In the genomic region with DNA sequence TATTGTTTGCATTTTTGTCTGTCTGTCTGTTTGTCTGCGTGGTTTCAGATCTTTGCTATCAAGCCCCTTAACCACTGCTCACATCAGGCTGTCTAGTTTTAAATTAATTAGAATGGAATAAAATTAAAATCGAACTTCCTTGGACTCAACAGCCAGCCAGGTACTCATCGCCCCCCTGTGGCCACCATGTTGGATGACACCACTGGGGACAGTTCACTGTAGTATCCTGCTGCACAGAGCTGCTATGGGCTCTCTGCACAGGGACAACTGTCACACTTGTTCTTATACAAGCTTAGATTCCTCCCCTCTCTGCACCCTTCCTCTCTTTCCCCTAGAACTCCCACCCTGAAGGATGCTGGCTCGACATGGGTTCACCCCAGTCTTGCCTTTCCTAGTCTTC, we compare ENCODE assay signal across 8 mouse cellular contexts. TPM values are rescaled to one million over a fixed set of nuclear protein-coding genes. Genes with fewer than 3 reads are reported as not detected.
DNase-seq lines count a peak whose midpoint lies in the region; ATAC-seq and TF ChIP-seq lines count a peak whose summit lies in the region.
"Had no signal": no experiment of that assay in that cellular context is flagged by ENCODE, and none has a peak within 500 bp of the region (broad histone marks: within the 10 kb centered on the region; RNA-seq: fewer than 3 reads in every experiment).

No protein-coding gene starts in this region.

- peak; percentile 78; the same call in 1 of the 2 replicates for ATAC-seq in common myeloid progenitor, adult 5-6 weeks (replicated peaks; ENCODE audit: low read depth, poor library complexity, severe bottlenecking)
- peak; percentile 69; the same call in 1 of the 2 replicates for ATAC-seq in midbrain, embryonic 12.5 days (ENCODE audit: low FRiP score, low read depth)
- ATAC-seq in frontal cortex, adult (ENCODE audit: low TSS enrichment), result no peak

- no peak overlapping the region for H3K4me2 ChIP-seq in midbrain, embryonic 12.5 days (replicated peaks)
- H3K4me2 ChIP-seq: limb, embryonic 15.5 days had no signal

- in situ Hi-C loops in ES-E14 (cut with MboI; ENCODE audit: low sequenced_read_pairs in 2 of 2, unreplicated experiment in 2 of 2), result loop anchor here in 1 of 2 experiments (10.0 kb wide), 1 partner anchor 53 kb away; a partner anchor contains a TSS

- no peaks in the 10 kb centered on the region for H3K9me3 ChIP-seq in ES-E14 (ENCODE audit: control insufficient read depth, insufficient read depth, low read depth, low read length)
- H3K9me3 ChIP-seq in midbrain, embryonic 12.5 days, result no peaks in the 10 kb centered on the region
- H3K9me3 ChIP-seq: limb, embryonic 15.5 days had no signal

- DNase-seq in left cerebral cortex, adult 2 months (ENCODE audit: extremely low spot score in 1 of 2, low spot score in 2 of 2), result no peak
- no peak for DNase-seq in left cerebral cortex, postnatal 14 days (ENCODE audit: low spot score in 2 of 2)
- DNase-seq in ES-E14 (ENCODE audit: low read depth, low spot score), result no peak
- no peak for DNase-seq in c-Kit-positive CD71-positive TER-119-positive erythroid progenitor cells, embryonic 14.5 days (ENCODE audit: low spot score)

- no peaks in the 10 kb centered on the region for H3K36me3 ChIP-seq in ES-E14 (ENCODE audit: control insufficient read depth, insufficient read depth, low read length, poor library complexity, severe bottlenecking)
- H3K36me3 ChIP-seq in midbrain, embryonic 12.5 days, result peaks cover 65% of the 10 kb centered on the region

- 39% methylated on average over 4 of the region's 4 CpGs for WGBS in midbrain, embryonic 12.5 days

- H3K4me3 ChIP-seq in left cerebral cortex, adult 2 months, result no peak overlapping the region
- H3K4me3 ChIP-seq in ES-E14 (ENCODE audit: insufficient read depth in 1 of 2, low read depth in 1 of 2, low read length in 2 of 2, poor library complexity in 1 of 2, severe bottlenecking in 1 of 2), result no peak overlapping the region
- H3K4me3 ChIP-seq in midbrain, embryonic 12.5 days, result no peak overlapping the region
- H3K4me3 ChIP-seq: limb, embryonic 15.5 days had no signal

- TF ChIP-seq CTCF in left cerebral cortex, adult 2 months (IDR thresholded peaks at IDR 0.05), result peak; percentile 63

- no peak overlapping the region for H3K9ac ChIP-seq in ES-E14 (ENCODE audit: insufficient read depth, low read depth, low read length, poor library complexity, severe bottlenecking)
- H3K9ac ChIP-seq in midbrain, embryonic 12.5 days (replicated peaks), result no peak overlapping the region
- H3K9ac ChIP-seq: limb, embryonic 15.5 days had no signal

- H3K27me3 ChIP-seq in midbrain, embryonic 12.5 days, result no peaks in the 10 kb centered on the region

- H3K27ac ChIP-seq in left cerebral cortex, adult 2 months, result no peak overlapping the region
- H3K27ac ChIP-seq in ES-E14 (ENCODE audit: insufficient read depth, low read depth, low read length, poor library complexity, severe bottlenecking), result no peak overlapping the region
- no peak overlapping the region for H3K27ac ChIP-seq in midbrain, embryonic 12.5 days (replicated peaks)
- H3K27ac ChIP-seq: limb, embryonic 15.5 days had no signal

- H3K4me1 ChIP-seq in ES-E14 (ENCODE audit: control insufficient read depth in 2 of 2, insufficient read depth in 2 of 2, low read length in 2 of 2, poor library complexity in 1 of 2), result peaks cover 0 to 3% of the 10 kb centered on the region in 2 experiments; a peak in 1 of 4 replicates
- no peaks in the 10 kb centered on the region for H3K4me1 ChIP-seq in midbrain, embryonic 12.5 days
- H3K4me1 ChIP-seq: limb, embryonic 15.5 days had no signal

- intact Hi-C loops in left cerebral cortex, adult 2 months (cut with DNase I), result no loop called here
- intact Hi-C loops in left cerebral cortex, postnatal 14 days (cut with DNase I), result loop anchor here (5.0 kb wide), 1 partner anchor 56 kb away; a partner anchor contains a TSS

TF ChIP-seq in ES-E14, 5 proteins besides CTCF, POLR2A, EP300 and RAD21:
- TF ChIP-seq MAFK (IDR thresholded peaks at IDR 0.05; ENCODE audit: insufficient read depth, low read depth, low read length), result no peak
- 0 out of 2 replicates have a peak, but pooled peaks have one; percentile 10 for TF ChIP-seq ZC3H11A (IDR thresholded peaks at IDR 0.05; ENCODE audit: borderline replicate concordance, low read depth, low read length)
- TF ChIP-seq HCFC1 (IDR thresholded peaks at IDR 0.05; ENCODE audit: borderline replicate concordance, insufficient read depth, low read length), result no peak

RNA-seq across cellular contexts. Expression of a gene that starts 7.9 kb away (rescaled TPM):
- total RNA-seq in left cerebral cortex, adult 2 months (2021), result 100 to 1,000 TPM; 637 to 705 TPM
- 100 to 1,000 TPM; 512 to 537 TPM for total RNA-seq in left cerebral cortex, postnatal 14 days (2021)
- total RNA-seq in ES-E14 (2012; rRNA removed), result 1.0 and 1.5 TPM in 2 replicates
- total RNA-seq in common myeloid progenitor, adult 5-6 weeks (2017), result not detected in 2 replicates
- polyA plus RNA-seq in midbrain, embryonic 12.5 days (2016; fragmentation: Nextera tagmentation; extraction: Ambion mirVana), result 8.5 and 11.4 TPM in 2 replicates

RNA-seq across cellular contexts. Expression of a gene that starts 11.2 kb away (rescaled TPM):
- 1 to 10 TPM; 4.3 TPM for total RNA-seq in left cerebral cortex, adult 2 months (2021)
- total RNA-seq in left cerebral cortex, postnatal 14 days (2021), result 1 to 10 TPM; 2.6 to 3.6 TPM
- total RNA-seq in ES-E14 (2012; rRNA removed), result 2.2 TPM in 2 replicates
- 2.7 and 5.5 TPM in 2 replicates for total RNA-seq in common myeloid progenitor, adult 5-6 weeks (2017)
- polyA plus RNA-seq in midbrain, embryonic 12.5 days (2016; fragmentation: Nextera tagmentation; extraction: Ambion mirVana), result 2.5 and 2.6 TPM in 2 replicates

RNA-seq across cellular contexts. Expression of a gene that starts 56.7 kb away (rescaled TPM):
- total RNA-seq in left cerebral cortex, adult 2 months (2021), result not detected
- total RNA-seq in left cerebral cortex, postnatal 14 days (2021), result not detected
- 1.4 TPM in 1 of 2 replicates, not detected in the other for total RNA-seq in ES-E14 (2012; rRNA removed)
- total RNA-seq in common myeloid progenitor, adult 5-6 weeks (2017), result not detected in 2 replicates
- polyA plus RNA-seq in midbrain, embryonic 12.5 days (2016; fragmentation: Nextera tagmentation; extraction: Ambion mirVana), result not detected in 2 replicates
- polyA plus RNA-seq: limb, embryonic 15.5 days had no signal

Comparison
In these comparisons a context has a peak if more than half of its experiments do, and no peak if none do; other contexts are left out.
1. RNA of a gene that starts 7.9 kb away (total RNA-seq): 637 to 705 TPM in left cerebral cortex, adult 2 months and 512 to 537 TPM in left cerebral cortex, postnatal 14 days; 1.0 to 1.5 TPM in ES-E14 and not detected in common myeloid progenitor, adult 5-6 weeks; every median in the first group is over 100 times any median in the second.